Mouse (Mus musculus): Measurements from ENCODE around the gene Rap1b.

Rap1b gene

GRCm38 (mm10) chr10:117812501-117812900, 33.3 kb downstream of the Rap1b start:
- no peak for DNase-seq

GRCm38 (mm10) chr10:117811555-117811954, 34.3 kb downstream of the Rap1b start:
- no peak for DNase-seq

GRCm38 (mm10) chr10:117810506-117810905, 35.3 kb downstream of the Rap1b start:
- DNase-seq: no peak

- DNase-seq: no peak
Measured at GRCm38 (mm10) chr10:117808068-117808467, 37.8 kb downstream of the Rap1b start.

GRCm38 (mm10) chr10:117805919-117806318, 39.9 kb downstream of the Rap1b start:
- DNase-seq: no peak

GRCm38 (mm10) chr10:117803870-117804850, 41.7 kb downstream of the Rap1b start:
- no peak for DNase-seq

- no peak for DNase-seq
Measured at GRCm38 (mm10) chr10:117801886-117802285, 43.9 kb downstream of the Rap1b start.

GRCm38 (mm10) chr10:117799806-117800205, 46.0 kb downstream of the Rap1b start:
- DNase-seq: no peak

- peak; percentile 18 to 38 for DNase-seq
Measured at GRCm38 (mm10) chr10:117798436-117799035, 47.3 kb downstream of the Rap1b start.

- no peak for DNase-seq
Measured at GRCm38 (mm10) chr10:117797684-117798083, 48.2 kb downstream of the Rap1b start.

- no peak for DNase-seq
Measured at GRCm38 (mm10) chr10:117797106-117797505, 48.7 kb downstream of the Rap1b start.

- DNase-seq: peak in 1 of 2 experiments; percentile 26
Measured at GRCm38 (mm10) chr10:117796181-117796580, 49.7 kb downstream of the Rap1b start.

- no peak for DNase-seq
Measured at GRCm38 (mm10) chr10:117795206-117795605, 50.6 kb downstream of the Rap1b start.

GRCm38 (mm10) chr10:117793436-117794030, 52.3 kb downstream of the Rap1b start:
- DNase-seq: no peak

- DNase-seq: peak; percentile 100
Measured at GRCm38 (mm10) chr10:117792141-117793091, 53.4 kb downstream of the Rap1b start, which contains the start of gene Nup107. Gene Nup107 (minus strand): TSS chr10:117792705.

GRCm38 (mm10) chr10:117791171-117791470, 54.7 kb downstream of the Rap1b start:
- no peak for DNase-seq

- DNase-seq: no peak
Measured at GRCm38 (mm10) chr10:117790421-117791170, 55.2 kb downstream of the Rap1b start.

- no peak for DNase-seq
Measured at GRCm38 (mm10) chr10:117790011-117790410, 55.8 kb downstream of the Rap1b start.

GRCm38 (mm10) chr10:117784646-117785045, 61.2 kb downstream of the Rap1b start:
- DNase-seq: no peak

- DNase-seq: no peak
Measured at GRCm38 (mm10) chr10:117783786-117784420, 61.9 kb downstream of the Rap1b start.

Data from kidney, postnatal 36 days (tissue).